Mouse (Mus musculus): Measurements from ENCODE around the gene Nol9. TPM values are rescaled to one million over a fixed set of nuclear protein-coding genes. Genes with fewer than 3 reads are reported as not detected.

Gene Nol9
- polyA plus RNA-seq, 1 experiment, result 7.7 TPM

DNA sequence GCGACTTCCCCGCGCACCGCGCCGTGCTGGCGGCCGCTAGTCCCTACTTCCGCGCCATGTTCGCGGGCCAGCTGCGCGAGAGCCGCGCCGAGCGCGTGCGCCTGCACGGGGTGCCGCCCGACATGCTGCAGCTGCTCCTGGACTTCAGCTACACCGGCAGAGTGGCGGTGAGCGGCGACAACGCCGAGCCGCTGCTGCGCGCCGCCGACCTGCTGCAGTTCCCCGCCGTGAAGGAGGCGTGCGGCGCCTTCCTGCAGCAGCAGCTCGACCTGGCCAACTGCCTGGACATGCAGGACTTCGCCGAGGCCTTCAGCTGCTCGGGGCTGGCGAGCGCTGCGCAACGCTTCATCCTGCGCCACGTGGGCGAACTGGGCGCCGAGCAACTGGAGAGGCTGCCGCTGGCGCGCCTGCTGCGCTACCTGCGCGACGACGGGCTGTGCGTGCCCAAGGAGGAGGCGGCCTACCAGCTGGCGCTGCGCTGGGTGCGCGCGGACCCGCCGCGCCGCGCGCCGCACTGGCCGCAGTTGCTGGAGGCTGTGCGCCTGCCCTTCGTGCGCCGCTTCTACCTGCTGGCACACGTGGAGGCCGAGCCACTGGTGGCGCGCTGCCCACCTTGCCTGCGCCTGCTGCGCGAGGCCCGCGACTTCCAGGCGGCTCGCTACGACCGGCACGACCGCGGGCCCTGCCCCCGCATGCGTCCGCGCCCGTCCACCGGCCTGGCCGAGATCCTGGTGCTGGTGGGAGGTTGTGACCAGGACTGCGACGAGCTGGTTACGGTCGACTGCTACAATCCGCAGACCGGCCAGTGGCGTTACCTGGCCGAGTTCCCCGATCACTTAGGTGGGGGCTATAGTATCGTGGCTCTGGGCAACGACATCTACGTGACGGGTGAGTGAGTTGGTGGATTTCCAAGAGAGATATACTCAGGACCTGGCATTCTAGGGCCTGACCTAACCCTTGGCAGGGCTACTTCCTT lies 29.8 kb upstream of the Nol9 start:
- peaks cover 38% of the 10 kb centered on the region for H3K36me3 ChIP-seq (replicated peaks; ENCODE audit: low read length)
- peaks cover 3% of the 10 kb centered on the region for H3K27me3 ChIP-seq (replicated peaks)
- no peak for TF ChIP-seq GATA1 (IDR thresholded peaks at IDR 0.05; ENCODE audit: borderline replicate concordance, low read length)
- TF ChIP-seq FLI1 (IDR thresholded peaks at IDR 0.05; ENCODE audit: low read length), result no peak
- peaks cover 81% of the 10 kb centered on the region for H3K4me1 ChIP-seq
- peak overlapping the region; percentile 94 for H3K4me3 ChIP-seq (replicated peaks)
- no peaks in the 10 kb centered on the region for H3K9me3 ChIP-seq

GRCm38 (mm10) chr4:152010091-152010706 lies 28.9 kb upstream of the Nol9 start:
- Histone ChIP-seq H3K27me3 (replicated peaks) (peaks cover 3% of the 10 kb centered on the region), H3K4me1 (peaks cover 87% of the 10 kb centered on the region), H3K36me3 (replicated peaks; ENCODE audit: low read length) (peaks cover 46% of the 10 kb centered on the region), H3K9me3 (no peaks in the 10 kb centered on the region), H3K4me3 (replicated peaks) (peak overlapping the region; percentile 94)
- no peak for TF ChIP-seq GATA1 (IDR thresholded peaks at IDR 0.05; ENCODE audit: borderline replicate concordance, low read length)
- TF ChIP-seq FLI1 (IDR thresholded peaks at IDR 0.05; ENCODE audit: low read length), result no peak

GRCm38 (mm10) chr4:152010707-152011134 lies 28.4 kb upstream of the Nol9 start:
- Histone ChIP-seq H3K4me3 (replicated peaks) (peak overlapping the region; percentile 94), H3K9me3 (no peaks in the 10 kb centered on the region), H3K36me3 (replicated peaks; ENCODE audit: low read length) (peaks cover 51% of the 10 kb centered on the region), H3K27me3 (replicated peaks) (peaks cover 3% of the 10 kb centered on the region), H3K4me1 (peaks cover 82% of the 10 kb centered on the region)
- TF ChIP-seq FLI1 (IDR thresholded peaks at IDR 0.05; ENCODE audit: low read length) (no peak), GATA1 (IDR thresholded peaks at IDR 0.05; ENCODE audit: borderline replicate concordance, low read length) (no peak)

DNA sequence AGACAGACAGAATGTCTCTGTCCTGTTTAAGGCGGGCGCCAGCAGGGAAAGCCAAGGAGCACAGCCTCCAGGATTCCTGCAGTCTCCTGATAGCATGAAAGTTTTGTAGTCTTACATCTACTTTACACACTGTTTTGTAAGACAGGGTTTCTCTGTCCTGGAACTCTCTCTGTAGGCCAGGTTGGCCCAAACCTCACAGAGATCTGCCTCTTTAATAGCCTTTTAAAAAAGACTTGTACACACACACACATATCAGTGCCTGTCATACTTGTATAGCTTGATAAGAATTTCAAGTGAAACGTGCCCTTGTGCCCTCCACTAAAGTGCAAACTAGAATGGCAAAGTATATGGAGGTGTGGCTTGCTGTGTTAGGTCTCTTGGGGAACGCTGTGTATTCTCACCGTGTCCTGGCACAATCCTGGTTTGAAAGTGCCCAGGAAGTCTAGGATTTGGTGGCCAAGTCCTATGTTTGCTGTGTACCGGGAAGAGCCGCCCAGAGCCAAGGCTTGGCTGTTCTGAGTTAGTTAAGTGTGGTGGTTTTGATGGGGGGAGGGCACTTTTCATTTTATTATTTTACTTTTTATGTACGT lies 27.9 kb upstream of the Nol9 start:
- peak overlapping the region; percentile 94 for H3K4me3 ChIP-seq (replicated peaks)
- TF ChIP-seq FLI1 (IDR thresholded peaks at IDR 0.05; ENCODE audit: low read length), result no peak
- no peak for TF ChIP-seq GATA1 (IDR thresholded peaks at IDR 0.05; ENCODE audit: borderline replicate concordance, low read length)
- H3K4me1 ChIP-seq, result peaks cover 79% of the 10 kb centered on the region
- H3K36me3 ChIP-seq (replicated peaks; ENCODE audit: low read length), result peaks cover 57% of the 10 kb centered on the region
- H3K27me3 ChIP-seq (replicated peaks), result peaks cover 3% of the 10 kb centered on the region
- no peaks in the 10 kb centered on the region for H3K9me3 ChIP-seq

DNA sequence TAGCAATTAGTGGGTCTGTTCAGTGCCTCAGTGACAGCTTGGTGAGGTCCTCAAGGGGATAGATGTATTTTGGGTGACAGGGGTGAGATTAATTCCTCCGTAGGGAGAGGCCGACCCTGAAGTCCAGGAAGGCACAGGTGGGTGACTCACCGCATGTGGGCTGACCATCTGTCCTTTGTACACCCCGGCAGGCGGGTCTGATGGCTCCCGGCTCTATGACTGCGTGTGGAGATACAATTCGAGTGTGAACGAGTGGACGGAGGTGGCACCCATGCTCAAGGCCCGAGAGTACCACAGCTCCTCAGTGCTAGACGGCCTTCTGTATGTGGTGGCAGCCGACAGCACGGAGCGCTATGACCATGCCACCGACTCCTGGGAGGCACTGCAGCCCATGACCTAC lies 27.0 kb upstream of the Nol9 start:
- Histone ChIP-seq H3K4me1 (peaks cover 71% of the 10 kb centered on the region), H3K36me3 (replicated peaks; ENCODE audit: low read length) (peaks cover 64% of the 10 kb centered on the region), H3K9me3 (no peaks in the 10 kb centered on the region), H3K27me3 (replicated peaks) (peaks cover 2% of the 10 kb centered on the region), H3K4me3 (replicated peaks) (peak overlapping the region; percentile 84)
- TF ChIP-seq GATA1 (IDR thresholded peaks at IDR 0.05; ENCODE audit: borderline replicate concordance, low read length) (no peak), FLI1 (IDR thresholded peaks at IDR 0.05; ENCODE audit: low read length) (no peak)

- no peak for TF ChIP-seq FLI1 (IDR thresholded peaks at IDR 0.05; ENCODE audit: low read length)
- no peak for TF ChIP-seq GATA1 (IDR thresholded peaks at IDR 0.05; ENCODE audit: borderline replicate concordance, low read length)
- H3K4me1 ChIP-seq, result peaks cover 62% of the 10 kb centered on the region
- peaks cover 75% of the 10 kb centered on the region for H3K36me3 ChIP-seq (replicated peaks; ENCODE audit: low read length)
- H3K27me3 ChIP-seq (replicated peaks), result no peaks in the 10 kb centered on the region
- peak overlapping the region; percentile 84 for H3K4me3 ChIP-seq (replicated peaks)
- no peaks in the 10 kb centered on the region for H3K9me3 ChIP-seq
These were observed 25.9 kb upstream of the Nol9 start for GRCm38 (mm10) chr4:152013036-152013813.

GRCm38 (mm10) chr4:152019073-152019472 lies 20.0 kb upstream of the Nol9 start:
- Histone ChIP-seq H3K4me1 (peaks cover 52% of the 10 kb centered on the region), H3K9me3 (no peaks in the 10 kb centered on the region), H3K4me3 (replicated peaks) (no peak overlapping the region), H3K36me3 (replicated peaks; ENCODE audit: low read length) (peaks cover 98% of the 10 kb centered on the region), H3K27me3 (replicated peaks) (no peaks in the 10 kb centered on the region)
- no peak for TF ChIP-seq GATA1 (IDR thresholded peaks at IDR 0.05; ENCODE audit: borderline replicate concordance, low read length)
- TF ChIP-seq FLI1 (IDR thresholded peaks at IDR 0.05; ENCODE audit: low read length), result no peak

DNA sequence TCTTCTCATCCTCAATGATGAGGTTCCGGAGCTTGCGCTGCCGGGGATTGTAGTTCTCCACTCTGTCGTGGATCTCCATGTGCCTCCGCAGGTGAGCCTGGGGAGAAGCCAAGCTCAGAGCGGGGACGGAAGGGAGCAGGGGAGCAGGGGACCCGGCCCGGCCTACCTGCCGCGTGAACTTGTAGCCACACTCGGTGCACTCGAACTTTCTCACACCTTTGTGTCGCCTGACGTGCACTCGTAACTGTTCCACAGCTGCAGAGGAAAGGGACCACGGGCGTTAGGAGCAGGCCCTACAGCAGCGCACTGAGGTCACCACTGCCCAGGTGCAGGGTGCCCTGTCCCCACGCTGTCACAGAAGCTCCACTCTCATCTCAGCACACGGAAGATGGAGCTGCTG lies 19.1 kb upstream of the Nol9 start:
- no peak for TF ChIP-seq FLI1 (IDR thresholded peaks at IDR 0.05; ENCODE audit: low read length)
- no peak for TF ChIP-seq GATA1 (IDR thresholded peaks at IDR 0.05; ENCODE audit: borderline replicate concordance, low read length)
- no peaks in the 10 kb centered on the region for H3K27me3 ChIP-seq (replicated peaks)
- H3K4me1 ChIP-seq, result peaks cover 54% of the 10 kb centered on the region
- H3K4me3 ChIP-seq (replicated peaks), result no peak overlapping the region
- peaks cover 98% of the 10 kb centered on the region for H3K36me3 ChIP-seq (replicated peaks; ENCODE audit: low read length)
- no peaks in the 10 kb centered on the region for H3K9me3 ChIP-seq

GRCm38 (mm10) chr4:152021568-152022097 lies 17.5 kb upstream of the Nol9 start:
- no peaks in the 10 kb centered on the region for H3K9me3 ChIP-seq
- TF ChIP-seq FLI1 (IDR thresholded peaks at IDR 0.05; ENCODE audit: low read length) (no peak), GATA1 (IDR thresholded peaks at IDR 0.05; ENCODE audit: borderline replicate concordance, low read length) (no peak)
- H3K4me3 ChIP-seq (replicated peaks), result no peak overlapping the region
- no peaks in the 10 kb centered on the region for H3K27me3 ChIP-seq (replicated peaks)
- peaks cover 95% of the 10 kb centered on the region for H3K36me3 ChIP-seq (replicated peaks; ENCODE audit: low read length)
- peaks cover 70% of the 10 kb centered on the region for H3K4me1 ChIP-seq

Data from megakaryocyte, embryonic 14.5 days (primary cell).